Mouse (Mus musculus): Measurements from ENCODE around the gene Efnb2. TPM values are rescaled to one million over a fixed set of nuclear protein-coding genes. Genes with fewer than 3 reads are reported as not detected.

Gene Efnb2
- polyA plus RNA-seq, 1 experiment from 2014 or later, result 27.4 TPM

- DNase-seq (ENCODE audit: low spot score) (no peak), ATAC-seq (replicated peaks; ENCODE audit: low FRiP score, low read depth) (no peak)
- Histone ChIP-seq H3K9ac (ENCODE audit: low read depth, low read length) (no peak overlapping the region), H3K27me3 (ENCODE audit: insufficient read depth, low read length) (no peaks in the 10 kb centered on the region), H3K4me3 (replicated peaks; ENCODE audit: low read depth, low read length) (no peak overlapping the region), H3K4me2 (ENCODE audit: low read length) (no peak overlapping the region), H3K27ac (no peak overlapping the region), H3K9me3 (replicated peaks; ENCODE audit: low read length) (no peaks in the 10 kb centered on the region), H3K36me3 (ENCODE audit: insufficient read depth, low read length) (no peaks in the 10 kb centered on the region), H3K4me1 (replicated peaks; ENCODE audit: insufficient read depth, low read length) (no peaks in the 10 kb centered on the region)
- TF ChIP-seq CTCF (IDR thresholded peaks at IDR 0.05; ENCODE audit: low read depth), result no peak
- WGBS, result 86% methylated on average over 7 of the region's 7 CpGs
Observed at GRCm38 (mm10) chr8:8571625-8572215, 89.3 kb downstream of the Efnb2 start.

GRCm38 (mm10) chr8:8569280-8569679, 91.8 kb downstream of the Efnb2 start:
- DNase-seq (ENCODE audit: low spot score), result no peak
- no peak overlapping the region for H3K9ac ChIP-seq (ENCODE audit: low read depth, low read length)
- no peaks in the 10 kb centered on the region for H3K4me1 ChIP-seq (replicated peaks; ENCODE audit: insufficient read depth, low read length)
- no peak overlapping the region for H3K4me2 ChIP-seq (ENCODE audit: low read length)
- H3K36me3 ChIP-seq (ENCODE audit: insufficient read depth, low read length), result no peaks in the 10 kb centered on the region
- TF ChIP-seq CTCF (IDR thresholded peaks at IDR 0.05; ENCODE audit: low read depth), result no peak
- H3K27me3 ChIP-seq (ENCODE audit: insufficient read depth, low read length), result no peaks in the 10 kb centered on the region
- 81% methylated on average over 10 of the region's 10 CpGs for WGBS
- H3K9me3 ChIP-seq (replicated peaks; ENCODE audit: low read length), result no peaks in the 10 kb centered on the region
- H3K27ac ChIP-seq, result no peak overlapping the region
- no peak for ATAC-seq (replicated peaks; ENCODE audit: low FRiP score, low read depth)
- H3K4me3 ChIP-seq (replicated peaks; ENCODE audit: low read depth, low read length), result no peak overlapping the region

GRCm38 (mm10) chr8:8568215-8568773, 92.7 kb downstream of the Efnb2 start:
- Histone ChIP-seq H3K4me3 (replicated peaks; ENCODE audit: low read depth, low read length) (no peak overlapping the region), H3K4me1 (replicated peaks; ENCODE audit: insufficient read depth, low read length) (no peaks in the 10 kb centered on the region), H3K36me3 (ENCODE audit: insufficient read depth, low read length) (no peaks in the 10 kb centered on the region), H3K9me3 (replicated peaks; ENCODE audit: low read length) (no peaks in the 10 kb centered on the region), H3K27ac (no peak overlapping the region), H3K27me3 (ENCODE audit: insufficient read depth, low read length) (no peaks in the 10 kb centered on the region), H3K9ac (ENCODE audit: low read depth, low read length) (no peak overlapping the region), H3K4me2 (ENCODE audit: low read length) (no peak overlapping the region)
- ATAC-seq (replicated peaks; ENCODE audit: low FRiP score, low read depth) (no peak), DNase-seq (ENCODE audit: low spot score) (no peak)
- no peak for TF ChIP-seq CTCF (IDR thresholded peaks at IDR 0.05; ENCODE audit: low read depth)
- 43% methylated on average over 9 of the region's 9 CpGs for WGBS

Small RNA genes within 50 kb of the gene (microRNA-seq; reads per million reads assigned to microRNA genes)
- 1.0 reads per million for gene Mir7654

Other genes with a start within 250 kb of the Efnb2 start
- 160 and 169 TPM in 2 replicates for gene Arglu1, start 29.3 kb upstream of the Efnb2 start, polyA plus RNA-seq (2015; fragmentation: Nextera tagmentation; extraction: Ambion mirVana)